Mouse (Mus musculus) neutrophil, adult 83 days (primary cell): ENCODE results near the gene Tpcn2. TPM values are rescaled to one million over a fixed set of nuclear protein-coding genes. Genes with fewer than 3 reads are reported as not detected.

Experiments
- total RNA-seq, 2 experiments: library from RNA; stranded (reverse); gene quantifications; one replicate each; pipeline ENCODE4 v1.2.4; 2023

The Tpcn2 gene
- 10 to 100 TPM; 46.6 to 56.3 TPM for total RNA-seq

DNA sequence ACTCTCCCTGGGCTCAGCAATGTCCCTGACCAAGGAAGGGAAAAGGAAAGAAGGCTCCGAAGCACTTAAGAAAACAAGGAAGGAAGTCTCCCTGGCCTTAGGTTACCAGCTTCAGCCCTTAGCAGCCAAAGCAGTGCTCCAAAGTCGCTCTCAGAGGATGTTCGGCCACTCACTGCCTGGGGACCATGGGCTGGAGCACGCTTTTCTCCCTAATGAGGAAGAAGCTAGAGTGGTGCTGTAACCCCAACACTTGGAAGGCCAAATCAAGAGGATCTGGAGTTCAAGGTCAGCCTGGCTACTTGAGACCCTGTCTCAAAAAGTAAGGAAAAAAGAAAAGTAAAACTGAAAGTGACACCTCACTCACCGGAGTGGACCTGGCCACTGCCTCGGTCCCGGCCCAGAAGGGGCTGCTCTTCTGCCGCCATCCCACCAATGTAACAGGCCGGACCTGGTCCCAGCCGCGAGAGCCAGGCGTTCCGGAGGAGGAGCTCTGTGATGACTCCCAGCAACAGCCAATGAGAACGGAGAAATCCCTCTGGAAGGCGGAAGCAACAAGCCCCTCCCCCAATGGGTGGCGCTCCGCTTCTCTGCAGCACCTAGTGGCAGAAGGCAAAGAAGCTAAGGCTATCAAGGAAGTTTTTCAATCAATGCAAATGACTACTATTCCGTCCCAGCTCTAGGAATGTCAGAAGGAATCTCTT is at the start of gene Tpcn2:
Gene Tpcn2 (minus strand): TSS at position 525 of the 701 bp plus-strand sequence.

GRCm38 (mm10) chr7:145314785-145315411 is 31.1 kb upstream of the Tpcn2 start, which contains the start of gene Mrgprd:
TSS of gene Mrgprd (plus strand) at chr7:145314835.

GRCm38 (mm10) chr7:145300321-145301007 is 16.7 kb upstream of the Tpcn2 start, which contains the start of gene Mrgprf:
TSS of gene Mrgprf (plus strand) at chr7:145300828.

DNA sequence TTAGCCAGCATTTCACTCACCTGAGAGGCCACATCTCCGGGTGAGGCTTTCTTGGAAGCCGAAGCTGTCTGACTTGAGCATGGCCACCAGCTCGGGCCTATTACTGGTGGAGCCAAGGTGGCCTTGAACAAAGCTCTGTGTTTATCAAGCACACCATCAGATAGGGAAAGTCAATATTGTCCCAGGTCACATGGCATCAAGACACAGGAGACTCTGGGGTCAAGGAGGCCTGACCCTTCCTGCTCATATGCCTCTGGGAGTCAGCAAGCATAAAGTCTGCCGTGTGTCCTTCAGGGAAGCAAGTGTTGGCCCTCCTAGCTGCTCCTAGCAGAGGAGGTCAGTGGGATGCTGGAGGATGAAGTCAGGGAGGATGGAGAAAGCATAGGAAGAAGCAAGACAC is 75.8 kb downstream of the Tpcn2 start, which contains the start of gene 1810010D01Rik:
Gene 1810010D01Rik (minus strand): TSS at position 114 of the 400 bp plus-strand sequence.

Other genes starting within 250 kb of the Tpcn2 start
- 1 to 10 TPM; 4.2 to 4.4 TPM for gene 1810010D01Rik, start 75.9 kb downstream of the Tpcn2 start, total RNA-seq
- gene Mrgprf, start 16.8 kb upstream of the Tpcn2 start, total RNA-seq, result not detected
- not detected for gene Mrgprd, start 30.8 kb upstream of the Tpcn2 start, total RNA-seq